Mouse (Mus musculus) MEL (cell line): ENCODE results near the gene Gm11559.
"Not testable (repeated sequence)": the region's sequence is repeated elsewhere in the genome, so short reads cannot be mapped to it uniquely, and the experiment has no call there.

Experiments
- CTCF ChIP-seq, 3 experiments: IDR thresholded peaks in 2 of 3; conservative IDR thresholded peaks in 1 of 3; 2 replicates each; pipeline ENCODE4 v1.5.1; 2011 to 2012; ENCODE audit warnings: low read length in 3 of 3, low read depth in 2 of 3, mild to moderate bottlenecking in 2 of 3, improper control_type of control experiment in 1 of 3, inconsistent platforms in 1 of 3, mixed read lengths in 1 of 3, moderate library complexity in 1 of 3; ENCODE audit not compliant: control insufficient read depth in 1 of 3, insufficient read depth in 1 of 3, poor library complexity in 1 of 3, severe bottlenecking in 1 of 3
- E2F4 ChIP-seq: IDR thresholded peaks from 2 replicates; pipeline ENCODE4 v1.6.1; 2011; ENCODE audit warnings: low read depth, low read length, improper control_type of control experiment, borderline replicate concordance
- MAFK ChIP-seq: IDR thresholded peaks from 2 replicates; pipeline ENCODE4 v1.6.1; 2011; ENCODE audit warnings: low read depth, mild to moderate bottlenecking, low read length, improper control_type of control experiment, borderline replicate concordance
- MXI1 ChIP-seq: IDR thresholded peaks from 2 replicates; pipeline ENCODE4 v1.6.1; 2011; ENCODE audit warnings: mild to moderate bottlenecking, low read depth, low read length, improper control_type of control experiment
- MYC ChIP-seq: IDR thresholded peaks from 2 replicates; pipeline ENCODE4 v1.6.1; 2011; ENCODE audit warnings: low read depth, mild to moderate bottlenecking, low read length, improper control_type of control experiment, moderate library complexity
- POLR2A ChIP-seq, 2 experiments: IDR thresholded peaks; 2 replicates each; pipeline ENCODE4 v1.6.1; 2011 to 2012; ENCODE audit warnings: low read length in 2 of 2, mild to moderate bottlenecking in 2 of 2, control low read depth in 1 of 2, improper control_type of control experiment in 1 of 2, low read depth in 1 of 2, moderate library complexity in 1 of 2; ENCODE audit not compliant: control insufficient read depth in 1 of 2, insufficient read depth in 1 of 2, poor library complexity in 1 of 2
- POLR2AphosphoS2 ChIP-seq: IDR thresholded peaks from 2 replicates; pipeline ENCODE4 v1.6.1; 2011; ENCODE audit warnings: low read length, improper control_type of control experiment
- TBP ChIP-seq: IDR thresholded peaks from 2 replicates; pipeline ENCODE4 v1.8.0; 2011; ENCODE audit warnings: low read depth, low read length, improper control_type of control experiment
- USF1 ChIP-seq: IDR thresholded peaks from 2 replicates; pipeline ENCODE4 v1.6.1; 2014; ENCODE audit warnings: low read depth, mild to moderate bottlenecking, inconsistent platforms, low read length, improper control_type of control experiment, moderate library complexity
- ZC3H11A ChIP-seq: IDR thresholded peaks from 2 replicates; pipeline ENCODE4 v1.6.1; 2012; ENCODE audit warnings: low read depth, mild to moderate bottlenecking, inconsistent platforms, low read length, improper control_type of control experiment

- not testable (repeated sequence) for TF ChIP-seq ZC3H11A; POLR2A (IDR thresholded peaks at IDR 0.05; ENCODE audit: control insufficient read depth in 1 of 2, insufficient read depth in 1 of 2, low read depth in 1 of 2, low read length in 2 of 2, poor library complexity in 1 of 2); CTCF (IDR thresholded peaks at IDR 0.05 in 2 of 3, conservative IDR thresholded peaks at IDR 0.05 in 1 of 3; ENCODE audit: control insufficient read depth in 1 of 3, insufficient read depth in 1 of 3, low read depth in 2 of 3, low read length in 3 of 3, poor library complexity in 1 of 3, severe bottlenecking in 1 of 3); USF1; MXI1; MAFK; TBP; E2F4; POLR2AphosphoS2; MYC
These were observed 14.6 kb downstream of the Gm11559 start, which contains the start of gene Gm11567 for GRCm38 (mm10) chr11:99878887-99879286.
